Mouse (Mus musculus) embryonic facial prominence, embryonic 13.5 days (tissue): ENCODE measurements around the gene Sobp. TPM values are rescaled to one million over a fixed set of nuclear protein-coding genes. Genes with fewer than 3 reads are reported as not detected.

ENCODE experiments used
- ATAC-seq: fragments of 200-750 bp; cut with Nextera tagmentation; 2 replicates; pipeline ENCODE4 v1.8.0; 2017; ENCODE audit warnings: low read depth; ENCODE audit not compliant: insufficient number of reproducible peaks, insufficient read depth, low FRiP score, low TSS enrichment
- H3K27ac ChIP-seq: fragments of 300-500 bp; sonication (generic); 2 replicates; pipeline ENCODE4 v1.5.1; 2015; ENCODE audit warnings: moderate library complexity, mild to moderate bottlenecking, inconsistent platforms
- H3K27me3 ChIP-seq: fragments of 300-500 bp; sonication (generic); 2 replicates; pipeline ENCODE4 v1.6.1; 2015; ENCODE audit warnings: mild to moderate bottlenecking, inconsistent platforms
- H3K36me3 ChIP-seq: fragments of 300-500 bp; sonication (generic); 2 replicates; pipeline ENCODE4 v1.6.1; 2015; ENCODE audit warnings: mild to moderate bottlenecking, inconsistent platforms
- H3K4me1 ChIP-seq: fragments of 300-500 bp; sonication (generic); 2 replicates; pipeline ENCODE4 v1.6.1; 2015; ENCODE audit warnings: inconsistent platforms
- H3K4me2 ChIP-seq: fragments of 300-500 bp; sonication (generic); 2 replicates; pipeline ENCODE4 v1.6.1; 2015; ENCODE audit warnings: moderate library complexity, mild to moderate bottlenecking, inconsistent platforms
- H3K4me3 ChIP-seq: fragments of 300-500 bp; sonication (generic); 2 replicates; pipeline ENCODE4 v1.5.1; 2015; ENCODE audit warnings: mild to moderate bottlenecking, inconsistent platforms
- H3K9ac ChIP-seq: fragments of 300-500 bp; sonication (generic); 2 replicates; pipeline ENCODE4 v1.6.1; 2015; ENCODE audit warnings: mild to moderate bottlenecking, inconsistent platforms
- H3K9me3 ChIP-seq: fragments of 300-500 bp; sonication (generic); 2 replicates; pipeline ENCODE4 v1.6.1; 2016; ENCODE audit warnings: inconsistent platforms
- WGBS: fragments of 180-500 bp; shearing (Covaris S2); methylation state at CpG from one replicate; pipeline ENCODE4 v1.1.7; 2015; ENCODE audit warnings: mixed read lengths; 5-methylcytosine and 5-hydroxymethylcytosine counted together
- polyA plus RNA-seq: library from polyadenylated mRNA; unstranded; fragments of >200 nt; fragmentation: Nextera tagmentation; extraction: Ambion mirVana; gene quantifications from 2 replicates; pipeline ENCODE4 v1.2.1, GENCODE M21; 2015

Sobp gene
- 5.4 and 5.6 TPM in 2 replicates for polyA plus RNA-seq

DNA sequence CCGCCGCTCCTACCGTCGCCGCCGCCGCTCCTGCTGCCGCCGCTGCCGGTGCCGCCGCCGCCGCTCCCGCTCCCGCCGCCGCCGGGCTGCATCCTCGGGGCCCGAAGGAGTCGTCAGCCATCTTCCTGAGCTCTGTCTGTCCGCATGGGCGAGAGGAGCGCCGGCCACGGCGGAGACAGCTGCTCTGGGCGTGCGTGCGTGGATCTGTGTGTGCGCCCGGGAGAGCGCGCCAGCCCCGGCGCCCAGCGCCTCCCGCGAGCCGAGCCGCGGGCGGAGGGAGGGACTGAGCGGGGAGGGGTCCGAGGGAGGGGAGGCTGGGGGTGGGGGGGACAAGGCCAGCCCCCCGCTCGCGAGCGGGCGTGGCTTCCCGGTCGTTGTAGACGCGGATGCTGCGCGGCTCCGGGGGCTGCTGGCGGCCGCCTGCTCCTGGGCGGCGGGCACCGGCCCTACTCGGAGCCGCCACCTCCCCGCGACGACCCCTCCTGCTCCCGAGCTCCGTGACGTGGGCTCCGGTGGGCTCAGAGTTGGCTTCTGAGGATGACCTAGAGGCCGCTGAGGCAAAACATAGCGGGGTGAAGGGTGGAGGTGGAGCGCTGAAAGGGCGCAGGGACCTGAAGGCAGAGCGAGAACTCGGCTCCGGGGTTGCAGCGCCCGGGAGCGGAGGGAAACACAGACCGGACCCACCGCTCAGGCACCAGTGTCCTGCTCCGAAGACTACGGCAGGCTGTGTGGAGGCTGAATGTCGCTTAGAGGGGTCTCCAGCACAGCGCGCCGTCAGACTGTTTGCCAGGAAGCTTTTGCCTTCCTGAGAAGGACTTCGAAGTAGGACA lies at the start of gene Sobp, which contains the start of gene 9030612E09Rik:
Gene Sobp, minus strand, starts transcription at position 205 of the 830 bp plus-strand sequence.
Gene 9030612E09Rik, plus strand, starts transcription at position 379 of the 830 bp plus-strand sequence.
- peak within 1 kb of the TSS; percentile 89 for H3K27ac ChIP-seq
- H3K4me1 ChIP-seq, result peaks cover 29% of the 10 kb centered on the region
- WGBS, result 1% methylated on average over 85 of the region's 91 CpGs
- ATAC-seq, result peak; percentile 65
- peaks cover 20% of the 10 kb centered on the region for H3K27me3 ChIP-seq
- H3K4me3 ChIP-seq, result peak within 1 kb of the TSS; percentile 82
- no peaks in the 10 kb centered on the region for H3K36me3 ChIP-seq
- no peaks in the 10 kb centered on the region for H3K9me3 ChIP-seq
- H3K4me2 ChIP-seq, result peak within 1 kb of the TSS; percentile 83
- peak within 1 kb of the TSS; percentile 88 for H3K9ac ChIP-seq

DNA sequence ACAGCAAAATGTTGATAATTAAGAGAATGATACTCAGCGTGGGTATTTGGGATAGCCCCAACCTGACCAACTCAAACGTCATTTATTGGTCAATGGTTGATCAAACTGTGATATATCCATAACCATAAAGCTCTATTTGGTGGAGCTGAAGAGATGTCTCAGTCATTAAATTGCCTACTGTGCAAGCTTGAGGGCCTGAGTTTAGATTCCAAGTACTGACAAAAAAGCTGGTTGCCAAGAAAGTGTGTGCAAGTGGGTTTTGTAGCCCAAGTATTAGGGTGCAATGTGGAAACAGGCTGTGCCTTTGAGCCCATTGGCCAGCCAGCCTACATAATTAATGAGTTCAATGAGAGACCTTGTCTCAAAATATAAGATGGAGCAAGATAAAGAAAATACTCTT lies 49.1 kb upstream of the Sobp start:
- Histone ChIP-seq H3K9me3 (no peaks in the 10 kb centered on the region), H3K9ac (no peak overlapping the region), H3K4me3 (no peak overlapping the region), H3K4me1 (peaks cover 15% of the 10 kb centered on the region), H3K27me3 (no peaks in the 10 kb centered on the region), H3K4me2 (no peak overlapping the region), H3K36me3 (no peaks in the 10 kb centered on the region; the same call in 1 of the 2 replicates), H3K27ac (no peak overlapping the region)
- WGBS, result 91% methylated on average over 2 of the region's 2 CpGs
- no peak for ATAC-seq

DNA sequence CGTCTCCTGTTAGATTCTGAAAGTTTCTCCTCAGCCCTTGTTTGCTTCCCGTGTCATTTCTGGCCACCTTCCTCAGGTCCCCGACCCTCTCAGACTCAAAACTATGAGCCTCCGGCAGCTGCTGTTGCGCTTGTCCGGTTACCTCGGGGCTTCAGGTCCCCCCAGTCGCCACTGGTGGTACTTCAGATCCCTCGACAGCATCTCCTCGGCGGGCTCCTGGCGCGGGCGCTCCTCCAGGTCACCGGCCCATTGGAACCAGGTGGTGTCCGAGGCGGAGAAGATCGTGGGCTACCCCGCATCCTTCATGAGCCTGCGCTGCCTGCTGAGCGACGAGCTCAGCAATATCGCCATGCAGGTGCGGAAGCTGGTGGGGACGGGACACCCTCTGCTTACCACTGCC lies 47.3 kb upstream of the Sobp start:
- H3K4me3 ChIP-seq, result peak overlapping the region; percentile 85
- H3K4me1 ChIP-seq, result peaks cover 10% of the 10 kb centered on the region
- no peaks in the 10 kb centered on the region; the same call in 1 of the 2 replicates for H3K36me3 ChIP-seq
- H3K4me2 ChIP-seq, result peak overlapping the region; percentile 90
- peak overlapping the region; percentile 95 for H3K9ac ChIP-seq
- H3K27ac ChIP-seq, result peak overlapping the region; percentile 94
- no peaks in the 10 kb centered on the region for H3K9me3 ChIP-seq
- WGBS, result under 1% methylated on average over 25 of the region's 25 CpGs
- H3K27me3 ChIP-seq, result no peaks in the 10 kb centered on the region
- no peak; the same call in 1 of the 2 replicates for ATAC-seq

DNA sequence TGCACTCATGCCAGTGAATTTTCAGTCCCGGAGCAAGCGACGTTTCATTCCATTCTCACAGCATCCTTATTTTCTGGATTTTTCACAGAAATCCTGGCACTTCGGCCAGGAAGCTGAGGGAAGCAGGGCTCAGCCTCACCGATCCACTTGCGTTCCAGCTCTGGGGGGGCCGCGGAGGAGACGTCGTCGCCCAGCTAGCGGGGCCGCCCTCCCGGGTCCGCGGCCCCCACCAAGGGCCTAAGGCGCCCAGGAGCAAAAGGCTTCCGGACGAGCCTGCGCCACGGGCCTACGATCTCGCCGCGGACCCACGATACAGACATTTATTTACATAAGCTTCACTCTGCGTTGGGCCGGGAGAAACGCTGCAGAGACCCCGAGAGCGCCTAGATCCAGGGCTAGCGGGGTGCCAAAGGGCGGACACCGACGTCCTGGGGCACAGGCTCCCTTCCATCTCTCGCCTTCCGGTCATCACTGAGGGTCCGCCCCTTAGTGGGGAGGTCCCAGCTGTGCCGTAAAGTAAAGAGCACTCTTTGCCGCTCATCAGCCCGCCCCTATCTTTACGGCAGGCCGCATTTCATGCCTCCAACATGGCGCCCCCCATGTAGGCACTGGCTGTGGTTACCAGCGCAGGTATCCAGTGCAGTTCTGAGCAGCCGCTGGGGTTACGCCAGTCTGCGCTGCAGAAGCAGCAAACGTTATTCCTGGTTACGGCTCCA lies 46.7 kb upstream of the Sobp start, which contains the start of gene Pdss2:
Gene Pdss2, plus strand, starts transcription at position 577 of the 716 bp plus-strand sequence.
- no peaks in the 10 kb centered on the region for H3K9me3 ChIP-seq
- peak; percentile 96 for ATAC-seq
- peak within 1 kb of the TSS; percentile 94 for H3K27ac ChIP-seq
- peak within 1 kb of the TSS; percentile 85 for H3K4me3 ChIP-seq
- H3K4me2 ChIP-seq, result peak within 1 kb of the TSS; percentile 90
- under 1% methylated on average over 50 of the region's 50 CpGs for WGBS
- H3K36me3 ChIP-seq, result no peaks in the 10 kb centered on the region; the same call in 1 of the 2 replicates
- peak within 1 kb of the TSS; percentile 95 for H3K9ac ChIP-seq
- H3K4me1 ChIP-seq, result peaks cover 6% of the 10 kb centered on the region
- H3K27me3 ChIP-seq, result no peaks in the 10 kb centered on the region

DNA sequence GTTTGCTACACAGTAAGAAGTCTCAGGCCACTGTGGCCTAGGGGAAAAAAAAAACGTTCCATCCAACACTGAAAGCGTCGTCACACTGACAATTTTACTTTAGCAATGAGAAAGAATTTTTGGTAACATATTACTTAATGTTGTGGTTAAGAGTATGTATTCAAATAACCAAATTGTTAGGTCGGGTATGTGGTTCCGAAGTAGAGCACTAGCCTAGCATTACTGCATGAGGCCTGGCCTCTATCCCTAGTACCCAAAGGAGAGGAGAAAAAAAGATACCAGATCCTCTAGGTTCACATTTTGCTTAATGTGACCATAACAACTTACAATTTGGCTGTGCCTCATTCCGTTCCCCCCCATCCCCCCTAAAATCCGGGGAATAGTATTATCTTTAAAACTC lies 46.1 kb upstream of the Sobp start:
- H3K4me1 ChIP-seq, result peaks cover 6% of the 10 kb centered on the region
- peak overlapping the region; percentile 85 for H3K4me3 ChIP-seq
- no peaks in the 10 kb centered on the region for H3K9me3 ChIP-seq
- no peak for ATAC-seq
- WGBS, result 9% methylated on average over 7 of the region's 7 CpGs
- no peaks in the 10 kb centered on the region for H3K27me3 ChIP-seq
- peak overlapping the region; percentile 95 for H3K9ac ChIP-seq
- H3K36me3 ChIP-seq, result no peaks in the 10 kb centered on the region; the same call in 1 of the 2 replicates
- peak overlapping the region; percentile 94 for H3K27ac ChIP-seq
- peak overlapping the region; percentile 90 for H3K4me2 ChIP-seq

DNA sequence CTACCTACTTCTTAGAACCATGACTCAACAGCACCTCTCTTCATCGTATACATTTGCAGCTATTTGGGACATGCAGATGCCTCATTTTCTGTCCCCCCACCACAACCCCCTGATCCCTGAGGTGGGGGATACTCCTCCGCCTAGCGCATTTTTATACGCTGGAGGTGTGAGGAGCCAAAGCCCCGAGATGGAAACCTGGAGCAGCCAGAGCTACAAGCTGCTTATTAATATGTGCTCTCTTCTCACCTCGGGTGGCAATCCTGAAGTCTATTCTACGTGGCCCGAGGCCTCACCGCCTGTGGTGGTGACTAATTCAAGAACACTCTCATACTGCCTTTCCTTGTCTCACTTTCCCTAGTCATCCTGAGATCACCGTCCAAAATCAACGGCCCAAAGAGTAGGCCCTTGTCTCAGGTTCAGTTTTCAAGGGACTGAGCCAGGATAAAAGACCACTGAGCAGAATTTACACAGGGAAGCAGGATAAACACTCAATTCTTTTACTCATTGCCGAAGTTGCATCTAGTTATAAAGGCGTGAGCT lies 43.1 kb upstream of the Sobp start:
- 93% methylated on average over 13 of the region's 13 CpGs for WGBS
- H3K27ac ChIP-seq, result no peak overlapping the region
- no peaks in the 10 kb centered on the region for H3K9me3 ChIP-seq
- H3K4me3 ChIP-seq, result no peak overlapping the region
- H3K4me1 ChIP-seq, result peaks cover 6% of the 10 kb centered on the region
- H3K27me3 ChIP-seq, result no peaks in the 10 kb centered on the region
- no peak for ATAC-seq
- no peak overlapping the region for H3K9ac ChIP-seq
- no peak overlapping the region for H3K4me2 ChIP-seq
- H3K36me3 ChIP-seq, result no peaks in the 10 kb centered on the region

DNA sequence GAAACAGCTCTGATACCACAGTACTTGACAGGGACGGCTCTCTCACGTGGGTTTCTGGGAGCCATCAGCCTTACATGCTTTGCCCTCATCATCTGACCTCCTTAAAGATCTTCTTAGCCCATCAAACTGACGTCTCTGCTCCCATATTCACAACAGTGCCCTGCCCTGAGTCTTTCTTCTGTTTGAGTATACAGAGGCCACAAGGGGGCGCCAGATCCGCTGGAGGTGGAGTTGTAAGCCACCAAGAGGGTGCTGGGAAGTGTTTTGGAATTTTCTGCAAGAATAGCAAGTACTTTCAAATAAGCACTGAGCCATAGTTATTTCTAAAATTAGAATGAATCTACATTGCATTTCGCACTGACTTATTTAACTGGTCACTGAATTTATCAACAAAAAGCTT lies 37.5 kb upstream of the Sobp start:
- Histone ChIP-seq H3K4me1 (no peaks in the 10 kb centered on the region), H3K9ac (no peak overlapping the region), H3K36me3 (no peaks in the 10 kb centered on the region), H3K4me2 (no peak overlapping the region), H3K27me3 (no peaks in the 10 kb centered on the region), H3K4me3 (no peak overlapping the region), H3K9me3 (0 out of 2 replicates have a peak, but pooled peaks cover 9% of the 10 kb centered on the region), H3K27ac (no peak overlapping the region; the same call in 1 of the 2 replicates)
- WGBS, result 28% methylated on average over 6 of the region's 6 CpGs
- ATAC-seq, result no peak

DNA sequence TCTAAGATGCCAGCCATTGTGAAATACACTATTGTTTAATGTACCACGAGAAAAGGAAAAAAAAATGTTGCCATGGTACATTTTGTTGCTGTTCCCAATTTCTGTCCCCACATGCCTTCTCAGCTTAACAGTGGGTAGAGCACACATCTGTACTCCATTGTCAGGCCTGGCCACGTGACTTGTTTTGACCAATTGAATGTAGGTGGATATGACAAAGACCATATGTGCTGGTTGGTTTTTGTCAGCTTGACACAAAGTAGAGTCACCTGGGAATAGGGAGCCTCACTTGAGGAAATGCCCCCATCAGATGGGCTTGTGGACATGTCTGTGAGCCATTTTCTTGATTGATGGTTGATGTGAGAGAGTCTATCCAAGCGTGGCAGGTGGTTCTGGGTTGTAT lies 29.5 kb upstream of the Sobp start:
- WGBS, result 44% methylated on average over 3 of the region's 3 CpGs
- H3K9ac ChIP-seq, result no peak overlapping the region
- no peaks in the 10 kb centered on the region for H3K27me3 ChIP-seq
- no peak; the same call in 1 of the 2 replicates for ATAC-seq
- H3K4me3 ChIP-seq, result no peak overlapping the region
- no peak overlapping the region for H3K4me2 ChIP-seq
- H3K27ac ChIP-seq, result no peak overlapping the region
- H3K36me3 ChIP-seq, result no peaks in the 10 kb centered on the region
- H3K9me3 ChIP-seq, result 0 out of 2 replicates have a peak, but pooled peaks cover under 1% of the 10 kb centered on the region
- no peaks in the 10 kb centered on the region for H3K4me1 ChIP-seq

DNA sequence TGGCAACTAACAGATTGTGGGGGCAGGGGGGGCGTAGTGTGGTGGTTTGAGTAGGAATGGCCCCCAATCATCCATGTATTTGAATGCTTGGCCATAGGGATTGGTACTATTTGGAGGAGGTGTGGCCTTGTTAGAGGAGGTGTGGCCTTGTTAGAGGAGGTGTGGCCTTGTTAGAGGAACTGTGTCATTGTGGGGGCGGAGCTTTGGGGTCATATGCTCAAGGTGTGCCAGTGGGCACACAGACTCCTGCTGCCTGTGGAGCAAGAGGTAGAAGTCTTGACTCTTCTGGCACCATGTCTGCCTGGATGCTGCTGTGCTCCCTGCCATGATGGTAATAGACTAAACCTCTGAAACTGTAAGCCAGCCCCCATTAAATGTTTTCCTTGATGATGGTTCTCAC lies 25.9 kb upstream of the Sobp start:
- no peak overlapping the region for H3K4me2 ChIP-seq
- no peaks in the 10 kb centered on the region for H3K4me1 ChIP-seq
- H3K9ac ChIP-seq, result no peak overlapping the region
- no peaks in the 10 kb centered on the region for H3K27me3 ChIP-seq
- H3K27ac ChIP-seq, result no peak overlapping the region
- 83% methylated on average over 2 of the region's 2 CpGs for WGBS
- H3K9me3 ChIP-seq, result no peaks in the 10 kb centered on the region
- ATAC-seq, result no peak
- H3K36me3 ChIP-seq, result no peaks in the 10 kb centered on the region
- no peak overlapping the region for H3K4me3 ChIP-seq

DNA sequence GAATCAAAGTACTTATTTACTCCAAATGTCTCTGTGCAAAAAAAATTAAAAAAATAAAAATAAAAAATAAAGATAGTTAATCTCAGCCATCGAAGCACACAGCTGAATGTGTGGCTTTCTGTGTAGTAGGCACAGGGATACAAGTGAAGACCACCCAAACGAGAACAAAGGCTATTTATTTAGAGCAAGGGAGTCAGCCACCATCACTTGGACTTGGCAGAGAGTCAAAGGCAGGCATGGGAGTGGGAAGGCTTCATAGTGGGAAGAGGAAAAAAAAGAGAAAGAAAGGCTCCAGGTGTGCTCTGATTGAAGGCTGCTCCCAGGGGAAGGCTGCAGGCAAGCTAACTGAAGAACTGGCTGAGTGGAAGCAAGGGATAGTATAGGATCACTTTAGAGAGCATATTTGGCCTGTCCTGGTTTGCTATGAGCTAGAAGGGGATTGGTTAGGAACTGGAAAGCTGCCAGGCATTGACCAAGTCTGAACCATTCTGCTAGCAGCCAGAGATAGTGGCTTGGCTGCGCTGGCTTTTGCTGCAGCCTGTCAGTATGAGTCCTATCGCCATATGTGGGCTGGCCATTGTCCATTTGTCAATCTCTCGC lies 6.1 kb upstream of the Sobp start:
- WGBS, result 63% methylated on average over 5 of the region's 5 CpGs
- H3K27ac ChIP-seq, result no peak overlapping the region

DNA sequence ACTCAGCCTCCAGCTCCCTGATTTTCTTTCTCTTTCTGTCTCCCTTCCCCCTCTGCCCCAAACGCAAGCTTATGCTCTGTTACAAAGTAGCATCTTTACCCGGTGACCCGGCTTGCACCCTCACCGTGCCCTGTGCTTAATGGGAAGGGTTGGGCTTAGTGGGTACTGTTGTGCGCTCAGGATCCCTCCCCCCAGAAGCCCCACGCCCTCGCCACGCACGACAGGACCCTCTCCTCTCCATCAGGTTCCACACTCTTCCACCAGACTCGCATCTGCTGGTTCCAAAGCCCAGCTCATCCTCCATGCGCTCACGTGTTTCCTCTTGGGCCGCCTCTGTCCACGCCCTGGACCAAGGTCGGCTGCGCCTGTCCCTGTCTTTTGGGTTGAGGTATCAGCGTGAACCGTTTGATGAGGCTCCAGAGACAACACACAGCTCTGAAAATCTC lies 849 bp upstream of the Sobp start:
- H3K36me3 ChIP-seq, result no peaks in the 10 kb centered on the region
- peaks cover 21% of the 10 kb centered on the region for H3K27me3 ChIP-seq
- WGBS, result 1% methylated on average over 18 of the region's 18 CpGs
- H3K4me3 ChIP-seq, result peak overlapping the region; percentile 82
- H3K27ac ChIP-seq, result peak overlapping the region; percentile 89
- peak overlapping the region; percentile 83 for H3K4me2 ChIP-seq
- H3K9ac ChIP-seq, result peak overlapping the region; percentile 88
- ATAC-seq, result 0 out of 2 replicates have a peak, but pooled peaks have one; percentile 3
- peaks cover 29% of the 10 kb centered on the region for H3K4me1 ChIP-seq
- no peaks in the 10 kb centered on the region for H3K9me3 ChIP-seq

More for the DNA sequence above, 6.1 kb upstream of the Sobp start:
- peaks cover 17% of the 10 kb centered on the region for H3K27me3 ChIP-seq
- no peak for ATAC-seq
- no peaks in the 10 kb centered on the region for H3K36me3 ChIP-seq
- H3K4me3 ChIP-seq, result no peak overlapping the region
- H3K4me2 ChIP-seq, result no peak overlapping the region
- H3K9me3 ChIP-seq, result no peaks in the 10 kb centered on the region
- no peak overlapping the region for H3K9ac ChIP-seq
- H3K4me1 ChIP-seq, result peaks cover 12% of the 10 kb centered on the region
